Mouse (Mus musculus) retina, adult 2 months (tissue): Measurements from ENCODE around the gene Pm20d1.
A peak's percentile ranks its signal among the peaks of the same experiment; 100 is the strongest.
"Not testable (repeated sequence)": the region's sequence is repeated elsewhere in the genome, so short reads cannot be mapped to it uniquely, and the experiment has no call there.

Experiments used
- DNase-seq: peaks from one replicate; pipeline ENCODE4 v3.0.0-alpha.2; 2012; ENCODE audit warnings: low read depth, low spot score

The Pm20d1 gene

DNA sequence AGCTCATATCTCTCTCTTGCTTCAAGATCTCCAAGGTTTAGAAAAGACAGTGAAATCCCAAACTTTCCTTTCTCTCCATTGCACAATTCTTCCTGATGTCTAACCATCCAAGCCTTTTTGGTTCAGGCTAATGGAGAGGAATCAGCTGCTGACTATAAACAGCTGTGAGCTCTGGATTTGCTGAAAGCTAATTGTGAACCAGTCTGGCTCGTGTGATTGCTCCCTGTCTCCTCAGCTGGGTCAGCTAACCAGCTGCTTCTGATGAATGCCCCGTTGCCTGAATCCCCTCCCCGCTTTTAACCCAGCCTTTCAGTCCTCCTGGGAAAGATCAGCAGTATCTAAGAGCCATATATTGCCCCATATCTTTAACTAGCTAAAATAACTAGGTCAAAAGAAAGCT lies 2.6 kb upstream of the Pm20d1 start:
- no peak for DNase-seq

DNA sequence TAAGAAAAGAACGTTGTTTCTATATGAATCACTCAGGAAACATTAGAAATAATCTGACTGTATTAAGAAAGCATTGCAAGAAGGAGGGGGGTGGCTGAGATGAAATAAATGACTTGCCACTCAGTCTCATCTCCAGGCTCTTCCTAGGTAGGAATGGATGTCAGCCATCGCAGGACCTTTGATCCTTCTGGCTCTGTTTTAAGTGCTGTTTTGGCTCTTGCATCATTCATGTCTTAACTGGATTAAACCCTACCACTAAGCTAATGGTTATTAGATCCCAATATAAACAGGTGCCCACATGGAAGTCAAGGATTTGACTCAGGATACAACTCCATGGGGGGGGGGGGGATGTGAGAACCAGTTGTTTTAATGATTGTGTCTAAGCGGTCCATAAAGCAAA lies 2.0 kb upstream of the Pm20d1 start:
- DNase-seq: no peak

DNA sequence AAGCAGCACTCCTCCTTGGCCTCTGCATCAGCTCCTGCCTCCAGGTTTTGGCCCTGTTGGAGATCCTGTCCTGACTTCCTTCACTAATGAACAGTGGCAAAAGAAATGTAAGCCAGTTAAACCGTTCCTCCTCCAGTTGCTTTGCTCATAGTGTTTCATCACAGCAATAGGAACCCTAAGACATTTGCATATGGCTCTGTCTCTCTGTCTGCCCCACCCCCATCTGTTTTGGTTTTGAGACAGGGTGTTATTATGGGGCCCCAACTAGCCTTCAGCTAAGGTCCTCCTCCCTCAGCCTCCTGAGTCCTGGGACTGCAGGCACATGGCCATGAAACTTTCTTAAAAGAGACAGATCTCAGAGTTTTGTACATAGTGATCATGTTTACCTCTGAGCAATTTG lies 2.8 kb downstream of the Pm20d1 start:
- no peak for DNase-seq

DNA sequence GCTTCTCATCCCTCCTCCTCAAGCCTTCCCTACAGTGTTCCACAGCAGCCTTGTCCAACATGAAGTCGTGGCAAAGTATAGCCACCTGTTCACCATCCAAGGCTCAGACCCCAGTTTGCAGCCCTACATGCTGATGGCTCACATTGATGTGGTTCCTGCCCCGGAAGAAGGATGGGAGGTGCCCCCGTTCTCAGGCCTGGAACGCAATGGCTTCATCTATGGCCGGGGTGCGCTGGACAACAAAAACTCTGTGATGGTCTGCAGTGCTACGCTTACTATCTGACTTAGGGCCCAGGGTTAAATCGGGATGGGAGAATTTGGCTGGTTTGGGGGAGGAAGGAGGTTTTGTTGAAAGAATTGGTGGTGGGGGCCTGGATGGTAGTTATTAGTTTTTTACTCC lies 3.9 kb downstream of the Pm20d1 start:
- DNase-seq: no peak

DNA sequence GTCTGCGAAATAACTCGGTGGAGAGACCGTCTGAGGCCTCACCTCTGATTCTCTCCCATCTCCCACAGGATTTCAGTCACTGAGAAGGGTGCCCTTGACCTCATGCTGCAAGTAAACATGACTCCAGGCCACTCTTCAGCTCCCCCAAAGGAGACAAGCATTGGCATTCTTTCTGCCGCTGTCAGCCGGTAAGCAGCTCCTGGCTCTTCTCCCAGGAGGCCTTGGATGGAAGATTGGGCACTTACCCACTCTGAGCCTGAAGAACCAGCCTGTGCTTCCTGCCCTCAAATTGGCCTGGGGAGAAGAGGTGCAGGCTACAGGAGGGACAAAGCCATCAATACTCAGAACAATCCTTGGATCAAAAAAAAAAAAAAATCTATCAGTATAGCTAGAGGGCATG lies 5.5 kb downstream of the Pm20d1 start:
- DNase-seq: no peak

DNA sequence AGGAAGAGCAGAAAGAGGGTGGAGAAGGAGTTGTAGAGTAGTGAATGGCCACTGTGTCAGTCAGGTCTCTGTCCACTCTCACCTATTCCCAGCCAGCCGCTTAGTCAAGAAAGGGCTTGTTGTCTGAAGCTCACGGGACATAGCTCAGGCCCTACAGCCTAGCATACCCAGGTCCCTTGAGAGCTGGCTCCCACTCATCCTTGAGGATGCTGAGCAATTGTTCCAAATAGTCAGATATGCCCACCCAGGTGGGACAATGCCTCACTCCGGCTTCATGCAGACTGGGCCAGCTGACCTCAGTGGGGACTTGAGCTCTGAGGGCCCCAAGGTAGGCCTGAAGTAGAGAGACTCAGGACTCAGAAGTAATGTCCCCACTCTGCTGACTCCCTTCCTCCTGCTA lies 7.0 kb downstream of the Pm20d1 start:
- DNase-seq: no peak

DNA sequence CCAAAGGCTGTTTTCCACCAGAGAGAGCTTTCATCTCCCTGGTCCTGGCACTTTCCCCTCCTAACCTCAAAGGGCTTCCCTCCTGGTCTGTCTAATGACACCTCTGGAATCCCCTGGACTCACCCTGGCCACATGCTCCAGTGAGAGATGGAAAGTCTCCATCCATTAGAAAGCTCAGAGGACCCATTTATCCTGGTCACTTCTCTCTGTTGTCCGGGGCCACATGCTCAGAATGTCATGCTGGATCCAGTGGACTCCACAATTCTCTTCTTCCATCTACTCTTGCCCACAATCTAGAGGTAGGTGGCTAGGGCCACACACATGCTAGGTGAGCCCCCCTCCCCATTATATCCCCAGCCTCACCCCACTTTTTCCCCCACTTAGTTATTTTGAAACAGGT lies 11.8 kb downstream of the Pm20d1 start:
- DNase-seq: no peak

DNA sequence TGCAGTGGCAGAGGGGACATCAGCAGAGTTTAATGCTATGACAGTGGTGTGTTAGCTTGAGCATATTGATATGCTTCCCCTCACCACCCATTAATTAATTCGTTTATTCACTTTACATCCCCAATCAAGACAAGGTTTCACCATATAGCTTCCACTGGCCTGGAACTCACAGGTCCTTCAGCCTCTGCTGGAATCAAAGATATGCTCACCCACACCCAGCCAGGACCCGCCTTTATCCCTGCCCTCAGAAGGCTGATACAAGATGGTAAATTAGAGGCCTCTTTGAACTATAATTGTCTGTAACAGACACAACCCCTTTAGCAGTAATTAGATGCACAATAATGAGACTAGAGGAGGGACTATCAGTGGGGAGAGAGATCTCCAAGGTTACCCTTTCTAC lies 12.5 kb downstream of the Pm20d1 start:
- DNase-seq: no peak

DNA sequence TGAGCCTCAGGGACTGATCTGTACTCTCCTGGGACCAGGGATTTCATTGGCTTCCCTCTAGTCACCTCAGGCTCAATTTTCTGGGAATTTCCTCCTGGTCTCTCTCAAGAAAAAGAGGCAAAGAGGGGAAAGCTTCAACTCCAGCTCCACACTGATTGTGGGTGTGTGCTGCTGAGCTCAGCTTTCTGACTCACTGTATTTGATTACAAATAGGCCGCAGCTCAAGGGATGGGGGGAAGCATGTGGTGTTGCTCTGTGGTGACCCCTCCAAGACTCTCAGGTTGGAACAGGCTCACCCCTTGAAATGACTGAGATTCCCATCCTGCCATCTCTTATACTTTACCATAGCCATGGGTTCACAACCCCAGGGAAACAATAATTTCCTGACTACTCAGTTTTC lies 14.2 kb downstream of the Pm20d1 start:
- DNase-seq: no peak

DNA sequence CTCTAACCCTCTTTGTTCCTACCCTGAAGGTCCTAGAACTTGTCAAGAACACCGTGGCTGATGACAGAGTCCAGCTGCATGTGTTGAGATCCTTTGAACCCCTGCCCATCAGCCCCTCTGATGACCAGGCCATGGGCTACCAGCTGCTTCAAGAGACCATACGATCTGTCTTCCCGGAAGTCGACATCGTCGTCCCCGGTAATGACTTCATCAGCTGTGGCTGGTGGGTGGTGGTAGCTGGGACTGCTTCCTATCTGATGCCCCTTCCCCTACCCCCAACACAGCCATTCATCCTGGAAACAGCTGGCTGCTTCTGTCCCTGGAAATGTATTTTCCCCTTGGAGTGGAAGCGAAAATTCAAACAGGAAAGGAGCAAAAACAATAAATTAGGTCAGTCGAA lies 14.8 kb downstream of the Pm20d1 start:
- DNase-seq: no peak

DNA sequence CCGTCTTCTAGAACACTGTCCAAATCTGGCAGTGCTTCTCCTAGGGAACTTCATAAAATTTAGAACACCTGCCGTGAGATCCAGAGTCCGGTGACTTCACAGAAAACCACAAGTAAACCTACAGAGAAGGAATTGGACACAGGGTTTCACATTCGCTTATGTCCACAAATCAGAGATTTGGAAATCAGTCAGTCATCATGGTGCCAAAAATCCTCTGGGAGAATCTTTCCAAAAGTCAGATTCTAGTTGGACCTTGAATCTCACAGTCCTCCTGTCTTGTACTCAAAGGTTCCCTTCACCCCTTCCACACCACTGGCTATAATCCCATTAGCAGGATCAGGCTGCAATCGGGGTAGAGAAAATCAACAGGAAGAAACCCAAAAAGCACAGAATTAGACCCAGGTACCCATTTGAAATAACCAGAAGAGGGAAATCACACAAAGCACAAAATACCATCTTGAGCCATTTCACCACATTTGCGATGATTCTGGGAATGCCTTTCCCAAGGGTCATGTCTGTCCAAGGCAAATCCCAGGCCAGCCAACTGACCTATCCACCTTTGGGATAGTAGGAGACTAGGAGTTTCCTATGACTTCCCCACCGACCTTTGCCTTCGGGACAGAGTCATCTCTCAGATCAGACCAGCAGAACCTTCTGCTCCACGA lies 15.6 kb downstream of the Pm20d1 start:
- no peak for DNase-seq

DNA sequence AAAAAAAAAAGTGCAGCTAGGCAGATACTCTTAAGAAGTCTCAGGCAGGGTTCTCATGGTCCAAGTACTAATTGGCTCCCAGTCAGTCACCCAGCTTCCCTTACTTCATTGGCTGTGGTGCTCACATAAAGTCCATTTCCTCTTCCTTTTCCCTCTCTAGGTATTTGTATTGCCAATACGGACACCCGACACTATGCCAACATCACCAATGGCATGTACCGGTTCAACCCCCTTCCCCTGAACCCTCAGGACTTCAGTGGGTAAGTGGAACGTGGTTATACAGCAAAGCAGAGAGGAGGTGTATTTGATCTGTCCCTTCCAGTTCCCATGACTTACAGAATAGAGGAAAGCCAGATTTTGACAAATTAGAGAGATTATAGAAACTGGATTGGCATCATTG lies 16.6 kb downstream of the Pm20d1 start:
- DNase-seq: no peak

DNA sequence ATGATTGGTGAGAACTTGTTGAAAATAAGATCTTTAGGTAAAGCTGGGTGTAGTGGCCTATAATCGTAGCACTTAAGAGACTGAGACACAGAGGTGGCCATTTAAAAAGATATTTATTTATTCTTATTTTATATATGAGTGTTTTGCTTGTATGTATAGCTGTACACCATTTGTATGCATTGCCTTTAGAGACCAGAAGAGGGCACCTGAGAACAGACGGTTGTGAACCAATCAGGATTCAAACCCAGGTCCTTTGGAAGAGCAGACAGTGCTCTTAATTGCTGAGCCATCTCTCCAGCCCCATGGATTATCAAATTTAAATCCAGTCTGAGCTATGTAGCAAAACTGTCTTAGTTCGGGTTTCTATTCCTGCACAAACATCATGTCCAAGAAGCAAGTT lies 17.0 kb downstream of the Pm20d1 start:
- no peak for DNase-seq

DNA sequence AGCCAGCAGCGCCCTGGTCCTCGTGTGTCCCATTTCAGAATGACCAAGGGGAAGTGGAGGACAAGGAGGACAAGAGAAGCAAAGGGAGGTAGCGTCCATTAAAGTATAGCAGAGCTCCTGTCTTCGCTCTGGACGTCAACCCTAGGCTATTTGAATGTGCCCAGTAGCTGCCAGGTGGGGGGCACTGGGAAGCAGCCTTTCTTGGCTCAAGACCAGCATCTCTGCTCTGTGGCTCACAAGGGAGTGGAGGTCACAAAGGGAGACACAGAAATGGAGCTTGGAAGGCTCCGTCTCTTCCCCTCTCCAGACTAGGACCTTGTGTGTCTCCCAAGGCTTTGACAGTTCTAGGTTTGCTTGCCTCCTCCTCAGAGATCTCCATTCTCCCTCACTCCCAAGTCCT lies 19.7 kb downstream of the Pm20d1 start:
- no peak for DNase-seq

DNA sequence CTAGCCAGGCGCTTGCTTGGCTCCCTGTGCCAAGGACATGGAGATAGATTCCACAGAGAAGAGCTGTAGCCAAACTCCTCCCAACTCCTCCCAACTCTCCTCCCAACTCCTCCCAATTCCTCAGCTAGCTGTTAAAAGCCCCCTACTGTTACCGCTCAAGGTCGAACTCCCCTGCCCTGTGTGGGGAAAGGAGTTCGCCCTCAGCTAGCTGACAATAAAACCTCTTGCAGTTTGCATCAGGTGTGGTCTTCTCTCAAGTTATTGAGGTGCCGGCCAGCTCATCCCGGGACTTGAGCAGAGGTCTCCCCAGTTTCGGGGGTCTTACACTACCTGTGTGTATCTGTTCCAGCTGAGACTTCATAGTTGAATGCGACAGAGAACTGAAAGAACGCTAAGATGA lies 23.2 kb downstream of the Pm20d1 start:
- DNase-seq: not testable (repeated sequence)

DNA sequence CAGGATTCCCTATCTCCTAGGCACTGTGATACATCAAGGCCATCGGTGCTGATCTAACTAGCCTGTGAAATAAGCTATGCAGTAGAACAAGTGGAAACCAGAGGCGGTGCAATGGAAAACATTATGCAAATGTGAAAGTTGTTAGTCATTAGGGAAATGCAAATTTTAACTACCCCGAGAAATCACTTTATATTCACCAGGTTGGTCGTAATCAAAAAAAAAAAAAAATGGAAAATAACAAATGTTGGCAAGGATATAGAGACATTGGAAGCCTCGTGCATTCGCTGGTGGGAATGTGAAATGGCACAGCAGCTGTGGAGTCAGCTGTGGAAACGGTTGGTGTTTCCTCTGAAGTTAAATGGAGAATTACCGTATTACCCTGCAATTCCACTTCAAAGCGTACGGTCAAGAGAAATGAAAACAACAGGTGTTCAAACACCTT lies 23.7 kb downstream of the Pm20d1 start:
- no peak for DNase-seq

DNA sequence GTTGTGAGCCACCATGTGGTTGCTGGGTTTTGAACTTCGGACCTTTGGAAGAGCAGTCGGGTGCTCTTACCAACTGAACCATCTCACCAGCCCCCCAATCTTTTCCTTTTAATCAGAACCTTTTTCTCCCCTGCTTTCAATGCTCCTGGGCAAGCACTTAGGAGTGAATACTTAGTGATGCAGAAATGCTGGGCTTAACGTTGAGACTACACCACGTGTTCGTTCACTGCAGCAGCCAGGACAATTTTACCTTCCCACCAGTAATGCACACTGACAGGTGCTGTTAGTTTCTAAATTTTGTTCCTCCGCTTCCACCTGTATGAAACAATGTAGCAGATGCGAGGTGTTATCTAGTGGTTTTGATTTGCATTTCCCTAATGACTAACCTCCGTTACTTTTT lies 25.1 kb downstream of the Pm20d1 start:
- DNase-seq: no peak

DNA sequence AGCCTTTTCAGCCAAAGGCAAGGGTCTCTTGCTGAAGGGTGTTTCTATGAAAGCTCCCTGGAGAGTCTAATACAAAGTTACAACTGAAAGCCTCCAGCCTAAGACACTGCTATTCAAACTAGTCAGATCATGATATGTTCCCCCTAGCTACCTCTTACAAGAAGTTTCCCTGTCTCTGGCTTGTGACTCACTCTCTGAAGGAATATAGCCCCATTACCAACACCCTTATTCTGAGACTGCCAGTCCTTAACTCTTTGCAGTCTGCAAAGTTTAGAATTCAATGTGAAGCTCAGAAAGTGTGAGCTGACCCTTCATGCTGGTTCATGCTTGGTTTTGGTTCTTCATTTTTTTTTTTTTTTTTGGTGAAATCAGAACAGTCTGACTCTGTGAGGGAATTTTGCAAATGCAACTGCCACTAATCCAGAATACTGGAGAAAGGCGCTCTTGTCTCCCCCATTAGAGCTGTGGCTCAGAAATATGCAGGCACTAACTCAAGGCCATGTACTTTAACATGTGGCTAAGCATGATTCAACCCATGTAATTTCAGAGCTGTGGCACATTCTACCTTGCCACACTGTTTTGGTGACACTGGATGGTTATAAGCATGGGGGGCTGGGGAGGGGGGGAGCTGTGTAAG lies 25.8 kb downstream of the Pm20d1 start:
- DNase-seq: no peak

DNA sequence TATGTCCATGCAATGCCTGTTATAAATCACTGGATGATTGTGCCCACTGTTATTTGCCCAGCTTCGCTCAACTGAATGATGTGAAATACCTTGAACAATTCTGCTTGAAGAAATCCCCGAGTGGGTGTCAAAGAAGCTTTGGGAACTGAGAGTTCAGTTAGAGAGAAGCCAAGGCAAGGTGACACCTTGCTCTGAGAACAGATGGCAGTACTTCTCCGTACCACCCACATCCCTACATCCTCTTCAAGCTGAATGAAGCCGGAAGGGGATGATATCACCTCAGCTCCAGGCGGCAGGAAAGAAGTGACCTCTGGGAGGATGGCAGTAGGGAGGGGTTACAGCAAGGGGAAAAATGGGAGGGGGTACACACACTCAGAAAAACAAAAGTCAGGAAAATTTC lies 26.4 kb downstream of the Pm20d1 start:
- no peak for DNase-seq

DNA sequence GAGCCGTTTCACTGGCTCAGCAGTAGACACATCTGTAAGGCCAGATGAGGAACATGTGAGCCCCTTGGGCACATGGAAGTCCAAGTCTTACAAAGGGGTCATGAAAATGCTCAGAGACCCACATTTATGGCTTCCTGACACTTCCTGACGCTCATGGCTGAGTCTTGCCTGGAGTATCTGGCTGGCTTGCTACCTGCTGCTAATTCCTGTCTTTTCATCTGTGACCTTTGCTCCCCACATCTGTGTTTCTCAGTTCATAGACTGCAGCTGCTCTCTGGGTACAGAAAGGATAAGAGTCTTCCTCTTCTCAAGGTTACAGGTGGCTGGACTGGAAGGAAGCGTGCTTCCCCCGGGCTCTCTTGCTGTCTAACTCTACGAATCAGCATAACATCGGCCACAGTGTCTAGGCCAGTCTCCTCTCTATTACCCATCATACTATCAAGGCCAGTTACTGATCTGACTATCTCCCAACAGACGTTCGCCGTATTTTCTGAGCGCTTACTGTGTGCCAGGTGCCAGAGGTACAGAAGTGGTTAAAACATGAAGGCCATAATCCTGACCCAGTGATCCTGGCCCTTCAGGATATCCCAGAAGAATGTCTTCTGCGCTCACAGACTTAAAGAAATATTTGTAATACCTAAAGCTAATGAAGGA lies 27.5 kb downstream of the Pm20d1 start:
- DNase-seq: no peak

DNA sequence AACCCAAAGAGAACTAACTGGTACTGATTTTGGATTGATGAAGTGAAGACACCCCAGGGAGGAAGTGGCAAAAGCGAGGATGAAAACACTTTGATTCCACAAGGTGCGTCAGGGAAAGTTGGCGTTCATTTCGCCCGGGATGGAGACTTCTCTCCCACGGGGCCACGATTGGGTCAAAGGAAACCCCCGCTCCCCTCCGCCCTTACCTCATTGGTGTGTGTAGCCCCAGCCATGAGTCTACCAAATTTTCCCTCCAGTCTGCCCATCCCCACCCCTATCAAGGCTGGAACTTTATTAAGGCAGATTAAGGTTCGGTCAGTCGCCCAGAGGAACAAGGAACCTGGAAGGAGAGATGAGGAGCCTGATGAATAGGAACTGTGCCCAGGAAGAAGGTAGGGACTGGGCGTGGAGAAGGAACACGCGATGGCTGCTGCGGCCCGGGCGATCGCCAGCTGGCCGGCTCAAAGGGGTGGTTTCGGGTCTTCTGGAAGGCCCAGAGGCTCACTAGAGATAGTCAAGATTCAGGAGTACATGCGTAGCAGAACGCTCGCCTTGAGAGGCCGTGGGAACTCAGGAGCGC lies 30.1 kb downstream of the Pm20d1 start, which contains the start of gene Slc41a1:
Slc41a1 (plus strand) TSS at position 287 of the 580 bp plus-strand sequence.
- DNase-seq: no peak

DNA sequence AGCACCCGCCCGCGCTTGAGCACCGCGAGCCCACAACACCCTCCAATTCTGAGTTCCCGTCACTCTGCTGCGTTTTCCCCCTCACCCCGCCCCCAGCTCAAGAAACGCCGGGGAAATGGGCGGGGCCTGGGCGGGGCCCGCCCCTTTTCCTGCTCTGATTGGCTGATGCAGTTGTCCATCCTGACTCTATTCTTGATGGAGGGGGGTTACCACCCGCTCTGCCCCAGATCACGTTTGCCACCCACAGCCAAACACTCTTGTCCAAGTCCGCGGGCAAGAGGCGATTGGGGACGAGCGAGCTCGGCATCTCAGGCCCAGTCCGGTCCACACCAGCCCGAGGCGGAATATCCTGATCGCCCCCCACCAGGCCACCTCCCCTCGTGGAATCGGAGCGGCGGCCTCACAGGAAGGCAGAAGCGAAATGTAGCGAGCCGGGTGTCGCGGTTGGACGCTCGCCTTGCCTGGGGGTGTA lies 30.6 kb downstream of the Pm20d1 start:
- DNase-seq: peak; percentile 95
